Mouse (Mus musculus) ovary, adult 2 months (tissue): ENCODE results near the gene Rpl27. TPM values are rescaled to one million over a fixed set of nuclear protein-coding genes. Genes with fewer than 3 reads are reported as not detected.

ENCODE experiments used
- polyA plus RNA-seq: library from polyadenylated mRNA; depleted of rRNA; stranded (reverse); fragments of >200 nt; gene quantifications from 2 replicates; pipeline ENCODE4 v1.2.3, GENCODE M21; 2012; rRNA removed

Rpl27 gene
- 502 and 570 TPM in 2 replicates for polyA plus RNA-seq

GRCm38 (mm10) chr11:101442127-101442693, at the start of gene Rpl27:
Gene Rpl27, plus strand, starts transcription at chr11:101442298.

GRCm38 (mm10) chr11:101417101-101417855, 24.8 kb upstream of the Rpl27 start, which contains the start of gene Aarsd1:
Gene Aarsd1, minus strand, starts transcription at chr11:101417615.

GRCm38 (mm10) chr11:101424105-101424851, 17.8 kb upstream of the Rpl27 start, which contains the start of gene Gm27029:
Gene Gm27029, minus strand, starts transcription at chr11:101424796.

GRCm38 (mm10) chr11:101424925-101425813, 16.9 kb upstream of the Rpl27 start, which contains the start of the genes Rundc1 and Ptges3l:
Gene Rundc1, plus strand, starts transcription at chr11:101425085.
Gene Ptges3l, minus strand, starts transcription at chr11:101425333.

GRCm38 (mm10) chr11:101448274-101448746, 6.2 kb downstream of the Rpl27 start, which contains the start of gene Ifi35:
Gene Ifi35, plus strand, starts transcription at chr11:101448407.

GRCm38 (mm10) chr11:101464211-101465100, 22.4 kb downstream of the Rpl27 start, which contains the start of gene Rnd2:
Gene Rnd2, plus strand, starts transcription at chr11:101464999.

GRCm38 (mm10) chr11:101465869-101466551, 23.9 kb downstream of the Rpl27 start, which contains the start of gene Vat1:
Gene Vat1, minus strand, starts transcription at chr11:101466230.

Other genes starting within 250 kb of the Rpl27 start
- gene Ezh1, start 215.8 kb upstream of the Rpl27 start, polyA plus RNA-seq = 33.7 and 37.5 TPM in 2 replicates
- gene Ramp2, start 196.3 kb upstream of the Rpl27 start, polyA plus RNA-seq = 128 and 138 TPM in 2 replicates
- 49.4 and 63.9 TPM in 2 replicates for gene Vps25, start 188.6 kb upstream of the Rpl27 start, polyA plus RNA-seq
- gene Wnk4, start 181.7 kb upstream of the Rpl27 start, polyA plus RNA-seq = 11.7 and 13.1 TPM in 2 replicates
- gene Cntd1, start 163.3 kb upstream of the Rpl27 start, polyA plus RNA-seq = 0.13 and 0.33 TPM in 2 replicates
- gene Coa3, start 163.2 kb upstream of the Rpl27 start, polyA plus RNA-seq = 236 and 502 TPM in 2 replicates
- gene Becn1, start 140.0 kb upstream of the Rpl27 start, polyA plus RNA-seq = 129 and 200 TPM in 2 replicates
- 45.8 and 60.3 TPM in 2 replicates for gene Psme3, start 126.1 kb upstream of the Rpl27 start, polyA plus RNA-seq
- 9.2 and 10.4 TPM in 2 replicates for gene Aoc2, start 117.2 kb upstream of the Rpl27 start, polyA plus RNA-seq
- gene Aoc3, start 111.7 kb upstream of the Rpl27 start, polyA plus RNA-seq = 104 and 107 TPM in 2 replicates
- 0.10 and 0.18 TPM in 2 replicates for gene G6pc, start 74.7 kb upstream of the Rpl27 start, polyA plus RNA-seq
- 29.9 and 36.8 TPM in 2 replicates for gene Aarsd1, start 24.7 kb upstream of the Rpl27 start, polyA plus RNA-seq
- gene Gm27029, start 17.5 kb upstream of the Rpl27 start, polyA plus RNA-seq = 0.37 and 0.47 TPM in 2 replicates
- gene Rundc1, start 17.2 kb upstream of the Rpl27 start, polyA plus RNA-seq = 29.4 TPM in 2 replicates
- 3.0 and 3.7 TPM in 2 replicates for gene Ptges3l, start 17.0 kb upstream of the Rpl27 start, polyA plus RNA-seq
- 34.0 and 41.4 TPM in 2 replicates for gene Ifi35, start 6.1 kb downstream of the Rpl27 start, polyA plus RNA-seq
- gene Rnd2, start 22.7 kb downstream of the Rpl27 start, polyA plus RNA-seq = 51.3 and 74.9 TPM in 2 replicates
- gene Vat1, start 23.9 kb downstream of the Rpl27 start, polyA plus RNA-seq = 177 and 199 TPM in 2 replicates
- gene Brca1, start 109.7 kb downstream of the Rpl27 start, polyA plus RNA-seq = 1.8 and 2.1 TPM in 2 replicates
- 125 and 130 TPM in 2 replicates for gene Nbr1, start 109.9 kb downstream of the Rpl27 start, polyA plus RNA-seq
- gene Tmem106a, start 139.9 kb downstream of the Rpl27 start, polyA plus RNA-seq = 22.4 and 28.1 TPM in 2 replicates
- gene Gm11634, start 157.0 kb downstream of the Rpl27 start, polyA plus RNA-seq = not detected in 2 replicates
- gene Rdm1, start 184.9 kb downstream of the Rpl27 start, polyA plus RNA-seq = 23.0 and 23.3 TPM in 2 replicates
- gene Arl4d, start 223.2 kb downstream of the Rpl27 start, polyA plus RNA-seq = 19.7 and 24.1 TPM in 2 replicates